2 mouse cellular contexts compared by ENCODE assay signal in the genomic region with DNA sequence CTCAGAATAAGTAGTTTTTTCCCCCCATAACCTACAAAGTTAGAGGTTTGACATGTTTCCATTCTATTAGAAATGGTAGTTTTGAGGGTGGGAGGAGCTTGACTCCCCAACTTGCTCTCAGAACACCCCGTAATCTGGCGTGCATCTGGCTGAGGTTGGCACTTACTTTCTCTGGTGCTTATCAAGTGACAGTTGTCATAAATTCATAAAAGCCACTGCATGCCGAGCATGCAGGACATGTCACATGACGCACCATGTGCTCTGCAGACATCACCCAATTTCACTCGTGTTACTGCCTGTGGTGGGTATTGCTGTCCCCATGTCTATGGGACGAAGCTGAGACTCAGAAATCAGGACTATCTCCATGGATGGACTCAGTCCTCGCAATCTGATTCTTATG.
TF ChIP-seq lines count a peak whose summit lies in the region.

No protein-coding gene starts in this region.

TF ChIP-seq in CH12.LX, 34 proteins besides CTCF, POLR2A, EP300 and RAD21 (continued from another document):
- TF ChIP-seq USF1 (IDR thresholded peaks at IDR 0.05; ENCODE audit: low read depth, low read length): 0 out of 2 replicates have a peak, but pooled peaks have one; percentile 2

TF ChIP-seq in MEL, 35 proteins besides CTCF, POLR2A, EP300 and RAD21 (continued from another document):
- TF ChIP-seq TCF12 (IDR thresholded peaks at IDR 0.05; ENCODE audit: low read depth, low read length) (peak; percentile 62; the same call in 1 of the 2 replicates), KAT2A (conservative IDR thresholded peaks at IDR 0.05; ENCODE audit: low read depth, low read length) (no peak), MYB (IDR thresholded peaks at IDR 0.05; ENCODE audit: low read depth, low read length) (no peak), TBP (IDR thresholded peaks at IDR 0.05; ENCODE audit: low read depth, low read length) (no peak), GATA1 (IDR thresholded peaks at IDR 0.05; ENCODE audit: low read depth, low read length) (peak; percentile 46; the same call in 1 of the 2 replicates), MAFK (IDR thresholded peaks at IDR 0.05; ENCODE audit: borderline replicate concordance, low read depth, low read length) (no peak), E2F4 (IDR thresholded peaks at IDR 0.05; ENCODE audit: borderline replicate concordance, low read depth, low read length) (no peak), MXI1 (IDR thresholded peaks at IDR 0.05; ENCODE audit: low read depth, low read length) (peak; percentile 41; the same call in 1 of the 2 replicates), SMC3 (IDR thresholded peaks at IDR 0.05; ENCODE audit: low read depth, low read length) (no peak), ZMIZ1 (IDR thresholded peaks at IDR 0.05; ENCODE audit: low read depth, low read length) (no peak), SIN3A (IDR thresholded peaks at IDR 0.05; ENCODE audit: low read length) (peak; percentile 49; the same call in 1 of the 2 replicates), NRF1 (IDR thresholded peaks at IDR 0.05; ENCODE audit: insufficient read depth, low read depth, low read length, poor library complexity, severe bottlenecking) (no peak), ETS1 (IDR thresholded peaks at IDR 0.05; ENCODE audit: low read depth, low read length) (peak; percentile 64; the same call in 1 of the 2 replicates), UBTF (IDR thresholded peaks at IDR 0.05; ENCODE audit: borderline replicate concordance, insufficient read depth, low read depth, low read length) (no peak), MYC (IDR thresholded peaks at IDR 0.05; ENCODE audit: low read depth, low read length) (peak; percentile 89), MAX (IDR thresholded peaks at IDR 0.05; ENCODE audit: low read length) (peak; percentile 90), HCFC1 (IDR thresholded peaks at IDR 0.05; ENCODE audit: low read depth, low read length) (no peak), ZNF384 (IDR thresholded peaks at IDR 0.05; ENCODE audit: low read depth, low read length) (no peak), GABPA (IDR thresholded peaks at IDR 0.05; ENCODE audit: low read depth, low read length) (no peak), CHD2 (IDR thresholded peaks at IDR 0.05; ENCODE audit: low read length) (no peak), NELFE (IDR thresholded peaks at IDR 0.05; ENCODE audit: low read depth, low read length) (no peak), ZKSCAN1 (IDR thresholded peaks at IDR 0.05; ENCODE audit: low read depth, low read length) (no peak), BHLHE40 (IDR thresholded peaks at IDR 0.05; ENCODE audit: borderline replicate concordance, low read depth, low read length) (peak; percentile 49; the same call in 1 of the 2 replicates), TAL1 (IDR thresholded peaks at IDR 0.05; ENCODE audit: low read length) (no peak), ZC3H11A (IDR thresholded peaks at IDR 0.05; ENCODE audit: low read depth, low read length) (no peak), ELF1 (IDR thresholded peaks at IDR 0.05; ENCODE audit: low read depth, low read length) (no peak), MEF2A (IDR thresholded peaks at IDR 0.05; ENCODE audit: extremely low read depth, insufficient replicate concordance, low read depth, low read length, poor library complexity, severe bottlenecking) (no peak), CHD1 (IDR thresholded peaks at IDR 0.05; ENCODE audit: low read depth, low read length) (no peak), RCOR1 (IDR thresholded peaks at IDR 0.05; ENCODE audit: low read depth, low read length) (no peak), POLR2AphosphoS5 (IDR thresholded peaks at IDR 0.05; ENCODE audit: borderline replicate concordance, low read depth, low read length) (no peak), JUND (IDR thresholded peaks at IDR 0.05; ENCODE audit: low read depth, low read length) (no peak), MAZ (IDR thresholded peaks at IDR 0.05; ENCODE audit: low read depth, low read length) (no peak), POLR2AphosphoS2 (IDR thresholded peaks at IDR 0.05; ENCODE audit: low read length) (no peak), USF1 (IDR thresholded peaks at IDR 0.05; ENCODE audit: low read depth, low read length) (peak; percentile 87)
